Mouse (Mus musculus): ENCODE measurements around the gene Olfr96. TPM values are rescaled to one million over a fixed set of nuclear protein-coding genes. Genes with fewer than 3 reads are reported as not detected.

Gene Olfr96
- polyA plus RNA-seq, 1 experiment, result not detected

GRCm38 (mm10) chr17:37270702-37271092 is 50.8 kb downstream of the Olfr96 start:
- no peak for DNase-seq (ENCODE audit: low read depth)

- DNase-seq (ENCODE audit: low read depth), result no peak
Observed at GRCm38 (mm10) chr17:37275626-37276248, 55.8 kb downstream of the Olfr96 start.

Other genes with a start within 250 kb of the Olfr96 start
- not detected in 2 replicates for gene 2410137M14Rik, start 238.9 kb upstream of the Olfr96 start, polyA plus RNA-seq (2012; rRNA removed)
- 0.16 and 0.18 TPM in 2 replicates for gene H2-M5, start 230.6 kb upstream of the Olfr96 start, polyA plus RNA-seq (2012; rRNA removed)
- 4.5 and 4.7 TPM in 2 replicates for gene Zfp57, start 219.0 kb upstream of the Olfr96 start, polyA plus RNA-seq (2012; rRNA removed)
- not detected in 2 replicates for gene Mog, start 196.7 kb upstream of the Olfr96 start, polyA plus RNA-seq (2012; rRNA removed)
- 17.3 and 21.3 TPM in 2 replicates for gene Gabbr1, start 174.2 kb upstream of the Olfr96 start, polyA plus RNA-seq (2012; rRNA removed)
- gene Olfr90, start 131.6 kb upstream of the Olfr96 start, polyA plus RNA-seq (2012; rRNA removed), result not detected in 2 replicates
- not detected in 2 replicates for gene Olfr91, start 121.9 kb upstream of the Olfr96 start, polyA plus RNA-seq (2012; rRNA removed)
- not detected in 2 replicates for gene Olfr92, start 100.1 kb upstream of the Olfr96 start, polyA plus RNA-seq (2012; rRNA removed)
- gene Olfr93, start 58.7 kb upstream of the Olfr96 start, polyA plus RNA-seq (2012; rRNA removed), result not detected in 2 replicates
- gene Ubd, start 26.3 kb upstream of the Olfr96 start, polyA plus RNA-seq (2012; rRNA removed), result 0.55 and 0.59 TPM in 2 replicates
- gene Olfr94, start 19.2 kb upstream of the Olfr96 start, polyA plus RNA-seq (2012; rRNA removed), result not detected in 2 replicates
- gene Olfr95, start 7.0 kb upstream of the Olfr96 start, polyA plus RNA-seq (2012; rRNA removed), result not detected in 2 replicates
- not detected in 2 replicates for gene Olfr97, start 17.2 kb downstream of the Olfr96 start, polyA plus RNA-seq (2012; rRNA removed)
- not detected in 2 replicates for gene Olfr98, start 43.6 kb downstream of the Olfr96 start, polyA plus RNA-seq (2012; rRNA removed)
- 6.7 and 8.0 TPM in 2 replicates for gene H2-M3, start 50.1 kb downstream of the Olfr96 start, polyA plus RNA-seq (2012; rRNA removed)
- not detected in 2 replicates for gene Olfr99, start 63.3 kb downstream of the Olfr96 start, polyA plus RNA-seq (2012; rRNA removed)
- gene Olfr101, start 84.2 kb downstream of the Olfr96 start, polyA plus RNA-seq (2012; rRNA removed), result not detected in 2 replicates
- not detected in 2 replicates for gene Olfr102, start 96.9 kb downstream of the Olfr96 start, polyA plus RNA-seq (2012; rRNA removed)
- gene Olfr103, start 119.6 kb downstream of the Olfr96 start, polyA plus RNA-seq (2012; rRNA removed), result not detected in 2 replicates
- not detected in 2 replicates for gene Olfr104-ps, start 139.4 kb downstream of the Olfr96 start, polyA plus RNA-seq (2012; rRNA removed)
- gene Olfr105-ps, start 158.9 kb downstream of the Olfr96 start, polyA plus RNA-seq (2012; rRNA removed), result not detected in 2 replicates
- gene Olfr106-ps, start 170.2 kb downstream of the Olfr96 start, polyA plus RNA-seq (2012; rRNA removed), result not detected in 2 replicates
- not detected in 2 replicates for gene Olfr107, start 179.1 kb downstream of the Olfr96 start, polyA plus RNA-seq (2012; rRNA removed)
- not detected in 2 replicates for gene Olfr108, start 225.3 kb downstream of the Olfr96 start, polyA plus RNA-seq (2012; rRNA removed)
- not detected in 2 replicates for gene Olfr109, start 238.8 kb downstream of the Olfr96 start, polyA plus RNA-seq (2012; rRNA removed)